Mouse (Mus musculus) heart, embryonic 14.5 days (tissue): Measurements from ENCODE around the gene Gclm. TPM values are rescaled to one million over a fixed set of nuclear protein-coding genes. Genes with fewer than 3 reads are reported as not detected.
"Not testable (repeated sequence)": the region's sequence is repeated elsewhere in the genome, so short reads cannot be mapped to it uniquely, and the experiment has no call there.

Source experiments
- ATAC-seq: fragments of 200-750 bp; cut with Nextera tagmentation; 2 replicates; pipeline ENCODE4 v1.8.0; 2017; ENCODE audit warnings: low read depth, moderate TSS enrichment; ENCODE audit not compliant: insufficient number of reproducible peaks, insufficient read depth, low FRiP score
- H3K27ac ChIP-seq, 2 experiments: fragments of 200-500 bp in 1 of 2; fragments of 300-500 bp in 1 of 2; sonication (generic) in 1 of 2; replicated peaks in 1 of 2; 2 replicates each; pipeline ENCODE4 v1.5.1; 2012 to 2014; ENCODE audit warnings: low read depth in 2 of 2, low read length in 2 of 2, control low read depth in 1 of 2, mild to moderate bottlenecking in 1 of 2, mixed read lengths in 1 of 2; ENCODE audit not compliant: control insufficient read depth in 1 of 2, insufficient read depth in 1 of 2
- H3K27me3 ChIP-seq: fragments of 300-500 bp; sonication (generic); 2 replicates; pipeline ENCODE4 v1.6.1; 2014; ENCODE audit warnings: mild to moderate bottlenecking, low read length, control low read depth; ENCODE audit not compliant: control insufficient read depth, insufficient read depth
- H3K36me3 ChIP-seq: fragments of 300-500 bp; sonication (generic); 2 replicates; pipeline ENCODE4 v1.6.1; 2014; ENCODE audit warnings: mild to moderate bottlenecking, control low read depth, low read length, mixed read lengths; ENCODE audit not compliant: control insufficient read depth, insufficient read depth
- H3K4me1 ChIP-seq, 2 experiments: fragments of 200-500 bp in 1 of 2; fragments of 300-500 bp in 1 of 2; sonication (generic) in 1 of 2; 2 replicates each; pipeline ENCODE4 v1.6.1; 2012 to 2014; ENCODE audit warnings: low read length in 2 of 2, control low read depth in 1 of 2, mixed read lengths in 1 of 2; ENCODE audit not compliant: control insufficient read depth in 2 of 2, insufficient read depth in 2 of 2
- H3K4me2 ChIP-seq: fragments of 300-500 bp; sonication (generic); 2 replicates; pipeline ENCODE4 v1.6.1; 2014; ENCODE audit warnings: mild to moderate bottlenecking, low read length
- H3K4me3 ChIP-seq, 2 experiments: fragments of 200-500 bp in 1 of 2; fragments of 300-500 bp in 1 of 2; sonication (generic) in 1 of 2; 2 replicates each; pipeline ENCODE4 v1.5.1; 2012 to 2014; ENCODE audit warnings: low read length in 2 of 2, mild to moderate bottlenecking in 2 of 2, control low read depth in 1 of 2, low read depth in 1 of 2, moderate library complexity in 1 of 2; ENCODE audit not compliant: control insufficient read depth in 1 of 2, insufficient read depth in 1 of 2
- H3K9ac ChIP-seq: fragments of 300-500 bp; sonication (generic); 2 replicates; pipeline ENCODE4 v1.6.1; 2014; ENCODE audit warnings: mild to moderate bottlenecking, low read length
- H3K9me3 ChIP-seq: fragments of 300-500 bp; sonication (generic); 2 replicates; pipeline ENCODE4 v1.6.1; 2016; ENCODE audit warnings: low read length, control low read depth; ENCODE audit not compliant: control insufficient read depth
- WGBS: fragments of 180-500 bp; shearing (Covaris S2); extraction: QIAGEN DNeasy Blood & Tissue Kit; methylation state at CpG from one replicate; pipeline ENCODE4 v1.1.7; 2014; 5-methylcytosine and 5-hydroxymethylcytosine counted together
- polyA plus RNA-seq: library from polyadenylated mRNA; unstranded; fragments of >200 nt; fragmentation: Nextera tagmentation; extraction: Ambion mirVana; gene quantifications from 2 replicates; pipeline ENCODE4 v1.2.1, GENCODE M21; 2014

Gene Gclm
- polyA plus RNA-seq, 1 experiment from 2014 or later, result 69.3 TPM

- 85% methylated on average over 5 of the region's 5 CpGs for WGBS
- Histone ChIP-seq H3K4me3 (no peak overlapping the region), H3K36me3 (peaks cover 25% of the 10 kb centered on the region), H3K27ac (no peak overlapping the region), H3K4me2 (no peak overlapping the region), H3K27me3 (no peaks in the 10 kb centered on the region), H3K4me1 (peaks cover 6 to 14% of the 10 kb centered on the region in 2 experiments; a peak in 2 of 4 replicates), H3K9me3 (no peaks in the 10 kb centered on the region), H3K9ac (no peak overlapping the region)
- no peak for ATAC-seq
Measured at GRCm38 (mm10) chr3:122288613-122289195, 43.3 kb downstream of the Gclm start.

GRCm38 (mm10) chr3:122289344-122289743 is 44.0 kb downstream of the Gclm start:
- H3K9ac ChIP-seq, H3K9me3 ChIP-seq, H3K4me3 ChIP-seq, H3K4me2 ChIP-seq, H3K27ac ChIP-seq, H3K27me3 ChIP-seq, ATAC-seq: not testable (repeated sequence)
- 61% methylated on average over 3 of the region's 4 CpGs for WGBS
- peaks cover 8 to 14% of the 10 kb centered on the region in 2 experiments; a peak in 2 of 4 replicates for H3K4me1 ChIP-seq
- H3K36me3 ChIP-seq, result peaks cover 18% of the 10 kb centered on the region

GRCm38 (mm10) chr3:122290696-122291095 is 45.3 kb downstream of the Gclm start:
- ATAC-seq, result no peak
- peak overlapping the region; percentile 82 to 94 for H3K27ac ChIP-seq
- H3K27me3 ChIP-seq, result no peaks in the 10 kb centered on the region
- no peak overlapping the region for H3K9ac ChIP-seq
- H3K4me2 ChIP-seq, result no peak overlapping the region
- H3K9me3 ChIP-seq, result no peaks in the 10 kb centered on the region
- H3K36me3 ChIP-seq, result peaks cover 5% of the 10 kb centered on the region
- H3K4me3 ChIP-seq, result no peak overlapping the region
- WGBS, result 63% methylated on average over 7 of the region's 7 CpGs
- H3K4me1 ChIP-seq, result peaks cover 11 to 14% of the 10 kb centered on the region in 2 experiments; a peak in 2 of 4 replicates

- WGBS, result 20% methylated on average over 12 of the region's 12 CpGs
- Histone ChIP-seq H3K27me3 (no peaks in the 10 kb centered on the region), H3K4me3 (peak overlapping the region; percentile 3 to 89; a peak in 2 of 4 replicates), H3K9me3 (no peaks in the 10 kb centered on the region), H3K9ac (peak overlapping the region; percentile 91; the same call in 1 of the 2 replicates), H3K36me3 (no peaks in the 10 kb centered on the region), H3K4me1 (peaks cover 11 to 14% of the 10 kb centered on the region in 2 experiments; a peak in 2 of 4 replicates), H3K4me2 (peak overlapping the region; percentile 83), H3K27ac (peak overlapping the region; percentile 94)
- peak; percentile 18; the same call in 1 of the 2 replicates for ATAC-seq
Measured at GRCm38 (mm10) chr3:122291828-122292227, 46.5 kb downstream of the Gclm start.

- peaks cover 11 to 14% of the 10 kb centered on the region in 2 experiments; a peak in 2 of 4 replicates for H3K4me1 ChIP-seq
- peak overlapping the region; percentile 91 for H3K9ac ChIP-seq
Measured at GRCm38 (mm10) chr3:122292300-122293222, 47.2 kb downstream of the Gclm start.

GRCm38 (mm10) chr3:122293223-122293953 is 48.0 kb downstream of the Gclm start:
- ATAC-seq, result peak; percentile 82
- Histone ChIP-seq H3K4me1 (peaks cover 11 to 14% of the 10 kb centered on the region in 2 experiments; a peak in 2 of 4 replicates), H3K36me3 (no peaks in the 10 kb centered on the region), H3K4me2 (peak overlapping the region; percentile 83), H3K9ac (peak overlapping the region; percentile 91), H3K27ac (peak overlapping the region; percentile 92 to 94), H3K4me3 (peak overlapping the region; percentile 89 to 98), H3K9me3 (no peaks in the 10 kb centered on the region), H3K27me3 (no peaks in the 10 kb centered on the region)
- WGBS, result under 1% methylated on average over 87 of the region's 105 CpGs

More at GRCm38 (mm10) chr3:122292300-122293222, 47.2 kb downstream of the Gclm start:
- no peaks in the 10 kb centered on the region for H3K27me3 ChIP-seq
- peak; percentile 72 for ATAC-seq
- H3K36me3 ChIP-seq, result no peaks in the 10 kb centered on the region
- H3K4me2 ChIP-seq, result peak overlapping the region; percentile 83
- H3K27ac ChIP-seq, result peak overlapping the region; percentile 94
- peak overlapping the region; percentile 89 to 98 for H3K4me3 ChIP-seq
- 4% methylated on average over 54 of the region's 54 CpGs for WGBS
- H3K9me3 ChIP-seq, result no peaks in the 10 kb centered on the region
